In the genomic region with DNA sequence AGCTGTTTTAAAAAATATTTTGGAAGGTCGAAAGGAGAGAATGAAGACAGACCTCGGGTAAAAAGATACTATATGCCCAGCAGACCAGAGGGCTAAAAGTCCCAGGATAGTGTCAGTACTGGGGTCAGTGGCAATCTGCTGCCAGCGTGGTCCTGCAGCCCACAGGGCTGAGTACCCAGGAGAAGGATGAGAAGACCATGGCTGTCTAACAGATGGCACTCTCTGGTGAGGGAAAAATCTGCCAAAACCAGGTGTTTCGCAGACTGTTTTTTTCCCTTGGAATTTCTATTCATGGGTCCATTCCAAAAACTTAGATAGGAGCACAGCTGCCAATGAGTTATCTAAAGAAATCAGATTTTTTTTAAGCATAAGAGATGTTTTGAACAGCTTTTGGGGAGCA, we compare ENCODE assay signal across 19 mouse cellular contexts.
DNase-seq lines count a peak whose midpoint lies in the region; ATAC-seq and TF ChIP-seq lines count a peak whose summit lies in the region.
"Had no signal": no experiment of that assay in that cellular context is flagged by ENCODE, and none has a peak within 500 bp of the region (broad histone marks: within the 10 kb centered on the region; RNA-seq: fewer than 3 reads in every experiment).

No protein-coding gene starts in this region.

- H3K4me2 ChIP-seq in intestine, postnatal 0 days (replicated peaks; ENCODE audit: low read depth), result no peak overlapping the region
- H3K4me2 ChIP-seq: embryonic facial prominence, embryonic 12.5 days; forebrain, embryonic 15.5 days; heart, embryonic 13.5 days; hindbrain, embryonic 13.5 days had no signal

- WGBS in cerebellum, adult 2 months, result 53% methylated on average over 4 of the region's 4 CpGs
- 69% methylated on average over 4 of the region's 4 CpGs for WGBS in intestine, postnatal 0 days

- peak overlapping the region; percentile 78 for H3K27ac ChIP-seq in left cerebral cortex, adult 2 months
- H3K27ac ChIP-seq in cerebellum, adult 2 months (ENCODE audit: insufficient read depth, low read length), result no peak overlapping the region
- H3K27ac ChIP-seq in intestine, postnatal 0 days (ENCODE audit: low read depth, low read length), result no peak overlapping the region
- H3K27ac ChIP-seq: embryonic facial prominence, embryonic 12.5 days; forebrain, embryonic 15.5 days; heart, embryonic 13.5 days; hindbrain, embryonic 13.5 days; hindbrain, postnatal 0 days had no signal

- no peaks in the 10 kb centered on the region for H3K9me3 ChIP-seq in intestine, postnatal 0 days (ENCODE audit: control insufficient read depth)
- H3K9me3 ChIP-seq: embryonic facial prominence, embryonic 12.5 days; forebrain, embryonic 15.5 days; heart, embryonic 13.5 days; hindbrain, embryonic 13.5 days had no signal

- H3K9ac ChIP-seq in intestine, postnatal 0 days (ENCODE audit: low read depth, low read length), result no peak overlapping the region
- H3K9ac ChIP-seq: embryonic facial prominence, embryonic 12.5 days; forebrain, embryonic 15.5 days; heart, embryonic 13.5 days; hindbrain, embryonic 13.5 days had no signal

- ATAC-seq in megakaryocyte progenitor cell, adult 5-6 weeks (replicated peaks; ENCODE audit: poor library complexity), result no peak
- no peak for ATAC-seq in intestine, postnatal 0 days
- ATAC-seq: activated CD4-positive, CD25-positive, alpha-beta regulatory T cell, adult 4 months; forebrain, embryonic 15.5 days; hindbrain, postnatal 0 days; Patski had no signal

- no peaks in the 10 kb centered on the region for H3K4me1 ChIP-seq in cerebellum, adult 2 months (ENCODE audit: control insufficient read depth, insufficient read depth, low read length)
- no peaks in the 10 kb centered on the region for H3K4me1 ChIP-seq in intestine, postnatal 0 days (replicated peaks; ENCODE audit: control insufficient read depth, insufficient read depth, low read length)
- H3K4me1 ChIP-seq: embryonic facial prominence, embryonic 12.5 days; forebrain, embryonic 15.5 days; heart, embryonic 13.5 days; hindbrain, embryonic 13.5 days had no signal

- TF ChIP-seq POLR2A in cerebellum, adult 2 months (IDR thresholded peaks at IDR 0.05; ENCODE audit: borderline replicate concordance, insufficient read depth, low read length), result no peak

- H3K36me3 ChIP-seq in intestine, postnatal 0 days (ENCODE audit: control insufficient read depth, insufficient read depth), result no peaks in the 10 kb centered on the region
- H3K36me3 ChIP-seq: embryonic facial prominence, embryonic 12.5 days; forebrain, embryonic 15.5 days; heart, embryonic 13.5 days; hindbrain, embryonic 13.5 days had no signal

- intact Hi-C loops in left cerebral cortex, adult 2 months (cut with DNase I), result loop anchor here (5.0 kb wide), 1 partner anchor 114 kb away; no protein-coding TSS in a partner anchor
- intact Hi-C loops in left cerebral cortex, postnatal 14 days (cut with DNase I), result loop anchor here (10.0 kb wide), 1 partner anchor 123 kb away; no protein-coding TSS in a partner anchor

- H3K27me3 ChIP-seq in cerebellum, adult 2 months (ENCODE audit: control insufficient read depth, insufficient read depth, low read length), result no peaks in the 10 kb centered on the region
- no peaks in the 10 kb centered on the region for H3K27me3 ChIP-seq in intestine, postnatal 0 days (replicated peaks; ENCODE audit: control insufficient read depth, insufficient read depth, low read length)
- H3K27me3 ChIP-seq: embryonic facial prominence, embryonic 12.5 days; forebrain, embryonic 15.5 days; heart, embryonic 13.5 days; hindbrain, embryonic 13.5 days had no signal

- TF ChIP-seq CTCF in left cerebral cortex, adult 2 months (IDR thresholded peaks at IDR 0.05), result no peak
- no peak for TF ChIP-seq CTCF in cerebellum, adult 2 months (IDR thresholded peaks at IDR 0.05; ENCODE audit: borderline replicate concordance, insufficient read depth, low read depth, low read length)
- TF ChIP-seq CTCF in intestine, postnatal 0 days (IDR thresholded peaks at IDR 0.05; ENCODE audit: low read depth), result no peak

- no peak overlapping the region for H3K4me3 ChIP-seq in left cerebral cortex, adult 2 months
- H3K4me3 ChIP-seq in cerebellum, adult 2 months (replicated peaks; ENCODE audit: insufficient read depth, low read depth, low read length), result no peak overlapping the region
- H3K4me3 ChIP-seq in intestine, postnatal 0 days (ENCODE audit: low read depth, low read length), result no peak overlapping the region
- H3K4me3 ChIP-seq: embryonic facial prominence, embryonic 12.5 days; forebrain, embryonic 15.5 days; heart, embryonic 13.5 days; hindbrain, embryonic 13.5 days had no signal

- DNase-seq in cerebellum, adult 11-12 months, result peak; percentile 4
- no peak for DNase-seq in cerebellum, adult 11 months
- DNase-seq in left cerebral cortex, adult 2 months (ENCODE audit: extremely low spot score in 1 of 2, low spot score in 2 of 2), result no peak
- DNase-seq in left cerebral cortex, postnatal 14 days (ENCODE audit: low spot score in 2 of 2), result no peak
- peak; percentile 30 to 35 for DNase-seq in cerebellum, adult 2 months
- DNase-seq in cerebellum, postnatal 10 days, result peak; percentile 50 to 58
- DNase-seq: adrenal gland, postnatal 14 days; gastrocnemius, postnatal 36 days; heart, adult 11 months; kidney, adult 18-20 months had no signal

Comparison
In these comparisons a context has a peak if more than half of its experiments do, and no peak if none do; other contexts are left out.
1. DNase-seq: peak in cerebellum, adult 11-12 months (single experiment), cerebellum, adult 2 months (2 of 2) and cerebellum, postnatal 10 days (2 of 2); none in cerebellum, adult 11 months (single experiment), left cerebral cortex, adult 2 months (0 of 2) and left cerebral cortex, postnatal 14 days (0 of 2).